Mouse (Mus musculus): ENCODE measurements at regions not wholly inside any gene's neighbourhood (a gene's known extent, or its start where the extent isn't known, plus 50 kb on each side); places are given as distances from the start of the nearest gene placed in this dataset.

DNA sequence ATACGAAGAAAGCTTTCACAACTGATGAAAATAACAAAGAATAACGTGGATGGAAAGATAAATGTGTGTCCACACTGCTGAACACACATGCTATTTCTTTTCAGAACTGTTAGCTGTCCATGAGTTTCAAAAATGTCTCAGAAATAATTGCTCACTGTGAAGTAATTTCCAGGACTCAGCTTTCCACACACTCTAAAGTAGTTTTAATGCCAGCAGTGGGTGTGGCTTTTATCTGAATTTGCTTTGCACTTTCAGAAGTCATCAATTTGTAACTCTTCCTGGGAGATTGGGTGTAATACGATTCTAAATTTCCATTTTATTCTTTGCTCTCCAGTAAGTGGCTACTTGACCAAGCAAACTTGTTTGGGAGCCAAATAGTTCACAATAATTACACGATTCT is 53.5 kb upstream of the Nmu start:
- no peak for TF ChIP-seq CTCF (conservative IDR thresholded peaks at IDR 0.05; ENCODE audit: insufficient read depth, insufficient read length, low read depth, low read length)
- no peak for TF ChIP-seq POLR2A (IDR thresholded peaks at IDR 0.05; ENCODE audit: low read depth, low read length)

All from kidney, adult 2 months (tissue).